Mouse (Mus musculus): ENCODE measurements around the gene Slit3.

Gene Slit3

DNA sequence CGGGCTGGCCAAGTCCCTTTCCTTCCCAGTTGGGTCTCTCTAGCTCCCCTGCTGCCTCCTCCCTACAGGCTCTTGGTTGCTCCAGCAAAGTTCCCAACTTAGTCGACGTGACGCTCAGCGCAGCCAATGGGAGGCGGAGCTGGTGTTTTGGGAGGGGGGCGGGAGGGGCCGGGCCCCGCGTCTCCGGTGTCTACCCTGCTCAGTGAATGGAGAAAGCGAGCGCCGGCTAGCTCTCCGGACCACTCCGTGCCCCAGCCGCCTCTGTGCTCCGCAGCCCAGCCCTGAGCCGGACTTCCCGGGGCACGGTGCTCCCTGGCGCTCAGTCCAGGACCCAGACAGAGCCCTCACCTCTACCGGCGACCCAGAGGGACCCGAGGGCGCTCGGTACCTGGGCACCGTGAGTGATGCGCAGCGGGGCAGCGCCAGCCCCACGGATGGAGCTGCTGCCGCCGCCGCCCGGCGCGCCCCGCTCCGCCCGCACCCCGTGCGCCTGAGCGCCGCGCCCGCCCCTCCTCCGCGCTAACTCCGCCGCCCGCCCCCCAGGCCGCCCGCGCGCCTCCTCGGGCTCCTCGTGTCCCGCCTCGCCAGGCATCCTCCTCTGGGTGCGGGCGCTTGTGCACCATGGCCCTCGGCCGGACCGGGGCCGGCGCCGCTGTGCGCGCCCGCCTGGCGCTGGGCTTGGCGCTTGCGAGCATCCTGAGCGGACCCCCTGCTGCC lies at the start of gene Slit3:
Gene Slit3, plus strand, starts transcription at position 331 of the 717 bp plus-strand sequence.
- DNase-seq (ENCODE audit: low spot score): no peak

GRCm38 (mm10) chr11:35071451-35071850 lies 49.6 kb upstream of the Slit3 start:
- DNase-seq (ENCODE audit: low spot score): no peak

DNA sequence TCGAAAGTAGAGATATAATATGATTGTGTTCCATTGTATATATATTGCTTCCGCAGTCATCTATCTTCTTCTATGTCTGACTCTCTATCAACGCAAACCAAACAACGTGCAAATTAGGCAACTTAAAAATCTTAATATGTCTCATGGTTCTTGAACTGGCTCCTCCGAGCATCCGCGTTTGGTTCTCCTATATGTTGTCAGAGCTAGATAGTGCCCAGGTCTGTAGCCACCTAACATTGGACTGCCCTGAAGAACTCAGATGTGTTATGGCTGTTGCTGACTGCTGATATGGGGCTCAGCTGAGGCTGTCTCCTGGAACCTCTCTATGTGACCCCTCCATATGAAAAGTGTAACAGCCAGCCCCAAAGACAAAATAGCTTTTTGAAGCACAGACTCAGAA lies 45.6 kb upstream of the Slit3 start:
- DNase-seq (ENCODE audit: low spot score): no peak

DNA sequence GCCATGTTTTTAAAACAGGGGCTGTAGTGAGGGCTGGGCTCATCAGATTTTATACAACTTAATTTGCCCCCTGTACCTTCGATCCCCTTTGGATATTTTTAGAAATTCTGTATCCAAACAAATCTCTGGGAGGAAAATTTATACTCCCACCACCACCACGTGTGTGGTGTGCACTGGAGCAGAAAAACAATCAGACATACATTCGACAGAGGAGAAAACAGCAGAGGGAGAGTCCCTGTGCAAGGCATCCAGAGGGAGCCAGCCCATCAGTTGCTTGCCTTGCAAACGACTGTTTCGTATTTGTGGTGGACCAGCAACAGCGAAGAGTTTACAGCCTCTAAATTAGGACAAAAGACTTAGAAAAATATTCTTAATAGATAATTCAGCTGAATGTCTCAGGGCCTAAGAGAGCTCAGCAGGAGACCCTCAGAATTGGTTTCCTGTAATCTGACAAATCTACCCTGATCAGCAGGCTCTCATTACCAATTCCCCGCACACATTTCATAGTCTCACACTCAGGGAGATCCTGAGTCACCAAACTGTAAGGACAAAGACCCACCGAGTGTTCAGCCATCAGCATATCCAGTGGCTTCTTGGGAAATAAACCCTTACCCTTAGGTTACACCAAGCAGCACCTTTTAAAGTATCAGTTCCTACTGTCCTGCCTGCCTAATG lies 40.4 kb upstream of the Slit3 start:
- no peak for DNase-seq (ENCODE audit: low spot score)

GRCm38 (mm10) chr11:35082297-35082696 lies 38.7 kb upstream of the Slit3 start:
- no peak for DNase-seq (ENCODE audit: low spot score)

GRCm38 (mm10) chr11:35083049-35083448 lies 38.0 kb upstream of the Slit3 start:
- no peak for DNase-seq (ENCODE audit: low spot score)

GRCm38 (mm10) chr11:35085351-35085750 lies 35.7 kb upstream of the Slit3 start:
- no peak for DNase-seq (ENCODE audit: low spot score)

- no peak for DNase-seq (ENCODE audit: low spot score)
Observed at GRCm38 (mm10) chr11:35086029-35086428, 35.0 kb upstream of the Slit3 start.

GRCm38 (mm10) chr11:35087454-35087853 lies 33.6 kb upstream of the Slit3 start:
- DNase-seq (ENCODE audit: low spot score): no peak

GRCm38 (mm10) chr11:35088136-35088535 lies 32.9 kb upstream of the Slit3 start:
- no peak for DNase-seq (ENCODE audit: low spot score)

DNA sequence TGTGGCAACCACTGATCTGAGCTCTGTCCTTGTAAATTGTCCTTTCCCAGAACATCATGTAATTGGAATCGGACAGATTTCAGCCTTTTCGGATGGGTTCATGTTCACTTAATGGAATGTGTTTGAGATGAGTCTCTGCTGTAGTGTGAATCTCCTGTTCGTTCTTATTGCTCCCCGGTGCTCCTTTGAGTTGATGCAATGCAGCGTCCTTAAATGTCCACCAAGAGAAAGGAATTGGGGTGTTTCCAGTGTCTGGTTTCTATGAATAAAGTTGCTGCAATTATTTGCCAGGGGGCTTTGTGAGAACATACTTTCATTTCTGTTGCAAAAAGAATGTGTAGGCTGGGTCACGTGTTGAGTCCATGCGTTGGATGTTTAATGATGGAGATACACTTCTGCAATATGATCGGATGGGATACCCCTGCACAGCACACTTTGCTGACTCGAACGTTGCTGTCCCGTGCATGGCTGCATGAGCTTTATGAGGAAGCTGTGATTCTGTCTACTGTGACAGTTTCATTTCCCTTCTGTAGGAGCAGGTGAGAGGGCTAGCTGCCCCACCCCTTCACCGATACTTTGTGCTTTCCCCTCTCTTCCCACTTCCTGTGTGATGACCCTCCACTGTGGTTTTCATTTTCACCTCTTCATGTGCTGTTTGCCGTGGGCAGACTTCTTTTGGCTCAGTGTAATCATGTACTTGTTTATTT lies 30.2 kb upstream of the Slit3 start:
- DNase-seq (ENCODE audit: low spot score): no peak

DNA sequence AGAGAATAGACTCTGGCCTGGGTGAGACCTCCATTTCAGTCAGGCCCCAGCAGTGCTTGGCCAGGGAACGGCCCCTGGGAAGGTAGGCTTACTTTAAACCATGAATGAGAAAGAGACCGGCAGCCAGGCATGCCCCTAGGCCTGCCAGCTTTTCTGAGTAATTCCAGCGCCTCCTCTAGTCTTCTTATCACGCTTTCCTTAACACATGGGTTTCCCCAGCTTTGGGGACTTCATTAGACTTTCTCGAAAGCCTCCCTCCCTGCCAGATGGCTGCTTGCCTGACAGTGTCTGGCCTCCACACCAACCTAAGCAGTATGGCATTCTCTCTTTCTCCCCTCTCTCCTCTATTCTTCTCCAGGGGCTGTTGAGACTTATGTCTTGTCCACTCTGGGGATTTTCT lies 24.5 kb upstream of the Slit3 start:
- DNase-seq (ENCODE audit: low spot score): no peak

GRCm38 (mm10) chr11:35109781-35110180 lies 11.2 kb upstream of the Slit3 start:
- DNase-seq (ENCODE audit: low spot score): no peak

GRCm38 (mm10) chr11:35110784-35111183 lies 10.2 kb upstream of the Slit3 start:
- DNase-seq (ENCODE audit: low spot score): no peak

GRCm38 (mm10) chr11:35113290-35113689 lies 7.7 kb upstream of the Slit3 start:
- DNase-seq (ENCODE audit: low spot score): no peak

DNA sequence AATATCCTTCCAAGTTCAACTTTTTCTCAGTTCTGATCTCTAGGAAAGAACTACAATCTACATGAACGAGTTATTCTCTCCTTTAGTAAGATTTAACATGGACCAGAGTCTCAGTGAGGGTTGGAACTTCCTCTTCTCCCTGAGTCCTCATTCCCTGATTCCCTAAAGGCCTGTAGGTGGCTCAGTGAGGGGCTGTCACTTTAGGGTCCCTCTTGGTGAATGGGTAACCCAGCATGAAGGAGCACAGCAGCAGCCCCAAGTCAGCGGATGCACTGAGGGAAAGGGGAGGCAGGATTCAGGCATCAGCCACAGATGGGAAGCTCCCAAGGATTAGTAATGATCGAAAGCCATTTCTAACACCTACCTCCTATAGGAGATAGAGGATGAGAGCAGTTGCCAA lies 4.6 kb upstream of the Slit3 start:
- DNase-seq (ENCODE audit: low spot score): no peak

DNA sequence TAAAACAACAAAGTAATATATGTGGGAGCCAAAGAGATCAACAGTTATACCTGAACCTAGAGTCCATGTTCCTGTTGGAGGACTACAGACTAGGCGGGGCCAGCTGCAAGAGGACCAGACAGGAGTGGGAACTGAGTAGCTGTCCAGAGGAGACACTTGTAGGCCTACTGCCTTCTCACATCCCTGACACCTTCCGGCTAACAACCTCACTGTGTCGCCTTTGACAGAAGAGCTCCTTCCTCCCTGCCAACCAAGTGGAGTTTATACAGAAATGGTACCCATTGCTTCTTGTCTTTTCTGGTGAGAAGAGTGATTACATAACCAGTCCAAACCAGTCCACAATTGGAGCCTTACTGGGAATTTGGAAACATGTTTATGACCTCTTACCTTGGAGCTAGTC lies 3.2 kb upstream of the Slit3 start:
- DNase-seq (ENCODE audit: low spot score): no peak

DNA sequence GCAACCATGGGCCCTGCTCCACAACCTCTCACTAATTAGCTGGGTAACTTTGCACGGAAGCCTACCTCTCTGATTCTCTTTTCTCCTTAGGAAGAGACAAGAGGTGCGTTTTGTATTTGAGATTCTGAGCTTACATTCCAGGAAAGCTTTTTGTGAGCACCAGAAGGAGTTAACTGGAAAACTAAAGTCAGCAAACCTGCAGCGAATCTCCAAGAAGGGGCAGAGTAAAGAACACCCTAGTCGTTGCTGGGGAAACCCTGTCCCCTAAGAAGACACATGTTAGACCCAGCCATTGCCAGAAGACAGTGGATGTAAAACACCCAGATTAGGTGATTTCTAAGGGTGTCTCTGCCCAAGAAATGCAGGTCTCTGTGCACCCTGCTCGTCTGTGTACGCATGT lies 2.3 kb upstream of the Slit3 start:
- no peak for DNase-seq (ENCODE audit: low spot score)

DNA sequence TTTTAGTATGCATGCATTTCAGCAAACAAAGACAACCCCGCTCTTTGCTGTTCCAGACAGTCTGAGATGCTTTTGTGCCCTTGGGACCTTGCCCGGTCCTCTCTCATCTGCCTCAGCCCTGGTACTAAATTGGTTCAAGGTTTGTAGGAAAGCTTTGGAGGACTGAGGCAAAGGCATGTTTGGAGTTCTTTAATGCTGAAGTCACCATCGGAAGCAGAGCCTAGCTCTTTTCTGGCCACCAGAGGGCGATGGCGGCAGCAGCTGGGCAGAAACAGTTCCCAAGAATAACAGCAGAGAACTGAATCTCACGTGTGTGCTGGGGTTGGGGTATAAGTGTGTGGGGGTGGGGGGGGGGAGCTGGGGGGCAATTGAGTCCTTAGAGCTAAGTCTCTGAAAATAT lies 1.7 kb upstream of the Slit3 start:
- no peak for DNase-seq (ENCODE audit: low spot score)

DNA sequence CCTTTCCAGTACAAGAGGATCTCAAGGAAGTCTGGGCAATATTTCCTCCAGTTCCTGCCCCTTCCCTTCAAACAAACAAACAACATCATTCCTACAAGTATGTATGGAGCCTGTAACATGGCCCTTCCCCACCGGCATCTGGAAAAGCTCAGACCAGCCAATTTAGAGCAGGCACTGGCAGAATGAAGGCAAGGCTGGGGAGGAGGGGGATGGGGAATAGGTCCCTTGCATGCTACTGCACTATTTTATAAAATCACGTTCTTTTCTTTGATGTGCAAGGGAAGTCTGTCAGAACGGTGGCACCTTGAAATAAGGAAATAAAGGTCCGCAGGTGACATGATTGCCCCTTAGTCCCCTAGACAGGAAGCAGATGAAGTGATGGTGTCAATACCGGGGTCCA lies 948 bp upstream of the Slit3 start:
- DNase-seq (ENCODE audit: low spot score): no peak

DNA sequence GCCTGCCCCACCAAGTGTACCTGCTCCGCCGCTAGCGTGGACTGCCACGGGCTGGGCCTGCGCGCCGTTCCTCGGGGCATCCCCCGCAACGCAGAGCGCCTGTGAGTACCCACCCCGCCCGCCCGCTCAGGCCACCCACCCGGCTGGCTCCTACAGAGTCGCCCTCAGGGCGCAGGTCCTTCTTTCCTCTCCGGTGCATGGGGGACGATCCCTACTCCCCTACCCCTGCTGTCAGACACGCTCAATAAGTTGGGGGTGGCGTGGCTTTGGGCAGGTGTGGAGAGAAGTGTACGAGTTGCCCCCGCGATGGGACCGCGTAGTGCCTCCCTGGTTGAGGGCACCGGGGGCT lies 561 bp downstream of the Slit3 start:
- DNase-seq (ENCODE audit: low spot score): no peak

- no peak for DNase-seq (ENCODE audit: low spot score)
Observed at GRCm38 (mm10) chr11:35122091-35122811, 1.2 kb downstream of the Slit3 start.
